Mouse (Mus musculus) embryonic facial prominence, embryonic 13.5 days (tissue): ENCODE data around the gene Thrap3. TPM values are rescaled to one million over a fixed set of nuclear protein-coding genes. Genes with fewer than 3 reads are reported as not detected.

Experiments used
- ATAC-seq: fragments of 200-750 bp; cut with Nextera tagmentation; 2 replicates; pipeline ENCODE4 v1.8.0; 2017; ENCODE audit warnings: low read depth; ENCODE audit not compliant: insufficient number of reproducible peaks, insufficient read depth, low FRiP score, low TSS enrichment
- H3K27ac ChIP-seq: fragments of 300-500 bp; sonication (generic); 2 replicates; pipeline ENCODE4 v1.5.1; 2015; ENCODE audit warnings: moderate library complexity, mild to moderate bottlenecking, inconsistent platforms
- H3K27me3 ChIP-seq: fragments of 300-500 bp; sonication (generic); 2 replicates; pipeline ENCODE4 v1.6.1; 2015; ENCODE audit warnings: mild to moderate bottlenecking, inconsistent platforms
- H3K36me3 ChIP-seq: fragments of 300-500 bp; sonication (generic); 2 replicates; pipeline ENCODE4 v1.6.1; 2015; ENCODE audit warnings: mild to moderate bottlenecking, inconsistent platforms
- H3K4me1 ChIP-seq: fragments of 300-500 bp; sonication (generic); 2 replicates; pipeline ENCODE4 v1.6.1; 2015; ENCODE audit warnings: inconsistent platforms
- H3K4me2 ChIP-seq: fragments of 300-500 bp; sonication (generic); 2 replicates; pipeline ENCODE4 v1.6.1; 2015; ENCODE audit warnings: moderate library complexity, mild to moderate bottlenecking, inconsistent platforms
- H3K4me3 ChIP-seq: fragments of 300-500 bp; sonication (generic); 2 replicates; pipeline ENCODE4 v1.5.1; 2015; ENCODE audit warnings: mild to moderate bottlenecking, inconsistent platforms
- H3K9ac ChIP-seq: fragments of 300-500 bp; sonication (generic); 2 replicates; pipeline ENCODE4 v1.6.1; 2015; ENCODE audit warnings: mild to moderate bottlenecking, inconsistent platforms
- H3K9me3 ChIP-seq: fragments of 300-500 bp; sonication (generic); 2 replicates; pipeline ENCODE4 v1.6.1; 2016; ENCODE audit warnings: inconsistent platforms
- WGBS: fragments of 180-500 bp; shearing (Covaris S2); methylation state at CpG from one replicate; pipeline ENCODE4 v1.1.7; 2015; ENCODE audit warnings: mixed read lengths; 5-methylcytosine and 5-hydroxymethylcytosine counted together
- polyA plus RNA-seq: library from polyadenylated mRNA; unstranded; fragments of >200 nt; fragmentation: Nextera tagmentation; extraction: Ambion mirVana; gene quantifications from 2 replicates; pipeline ENCODE4 v1.2.1, GENCODE M21; 2015

Gene Thrap3
- polyA plus RNA-seq, 1 experiment from 2014 or later: 262 TPM

- H3K27ac ChIP-seq: peak overlapping the region; percentile 77
- peaks cover 22% of the 10 kb centered on the region for H3K4me1 ChIP-seq
- H3K9ac ChIP-seq: peak overlapping the region; percentile 81
- peaks cover 24% of the 10 kb centered on the region for H3K36me3 ChIP-seq
- peak overlapping the region; percentile 88 for H3K4me2 ChIP-seq
- WGBS: under 1% methylated on average over 44 of the region's 44 CpGs
- H3K4me3 ChIP-seq: peak overlapping the region; percentile 54
- peak; percentile 90 for ATAC-seq
- no peaks in the 10 kb centered on the region for H3K27me3 ChIP-seq
- no peaks in the 10 kb centered on the region for H3K9me3 ChIP-seq
These were observed 40.0 kb downstream of the Thrap3 start for GRCm38 (mm10) chr4:126162544-126163066.

DNA sequence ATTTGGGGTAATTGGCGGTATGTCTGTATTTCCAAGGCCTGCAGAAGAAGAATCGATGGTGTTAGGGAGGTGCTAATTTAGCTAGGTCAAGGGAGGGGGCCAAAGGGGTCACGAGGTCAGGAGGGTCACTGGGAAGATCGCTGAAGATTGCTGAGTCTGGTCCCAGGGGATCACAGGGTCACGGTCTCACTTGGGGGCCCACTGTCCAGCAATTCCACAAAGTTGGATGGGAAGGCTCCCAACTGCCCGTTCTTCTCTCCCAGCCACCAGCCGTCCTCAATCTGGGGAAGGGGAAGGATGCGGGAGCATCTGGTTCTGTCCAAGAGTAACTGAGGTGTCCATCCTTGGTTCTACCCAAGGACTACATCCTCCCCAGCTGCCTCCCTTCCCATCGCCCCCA lies 40.6 kb downstream of the Thrap3 start:
- H3K36me3 ChIP-seq: peaks cover 27% of the 10 kb centered on the region
- no peaks in the 10 kb centered on the region for H3K9me3 ChIP-seq
- H3K4me3 ChIP-seq: peak overlapping the region; percentile 54
- no peaks in the 10 kb centered on the region for H3K27me3 ChIP-seq
- peak overlapping the region; percentile 77; the same call in 1 of the 2 replicates for H3K27ac ChIP-seq
- peak overlapping the region; percentile 81 for H3K9ac ChIP-seq
- peak overlapping the region; percentile 88 for H3K4me2 ChIP-seq
- WGBS: 40% methylated on average over 9 of the region's 9 CpGs
- no peak for ATAC-seq
- H3K4me1 ChIP-seq: peaks cover 22% of the 10 kb centered on the region

- Histone ChIP-seq H3K4me2 (peak overlapping the region; percentile 88; the same call in 1 of the 2 replicates), H3K4me3 (no peak overlapping the region), H3K4me1 (peaks cover 22% of the 10 kb centered on the region), H3K27ac (no peak overlapping the region), H3K9me3 (no peaks in the 10 kb centered on the region; the same call in 1 of the 2 replicates), H3K36me3 (peaks cover 26% of the 10 kb centered on the region), H3K27me3 (no peaks in the 10 kb centered on the region), H3K9ac (no peak overlapping the region)
- ATAC-seq: no peak
- WGBS: 87% methylated on average over 6 of the region's 6 CpGs
These were observed 41.1 kb downstream of the Thrap3 start for GRCm38 (mm10) chr4:126161456-126161855.

DNA sequence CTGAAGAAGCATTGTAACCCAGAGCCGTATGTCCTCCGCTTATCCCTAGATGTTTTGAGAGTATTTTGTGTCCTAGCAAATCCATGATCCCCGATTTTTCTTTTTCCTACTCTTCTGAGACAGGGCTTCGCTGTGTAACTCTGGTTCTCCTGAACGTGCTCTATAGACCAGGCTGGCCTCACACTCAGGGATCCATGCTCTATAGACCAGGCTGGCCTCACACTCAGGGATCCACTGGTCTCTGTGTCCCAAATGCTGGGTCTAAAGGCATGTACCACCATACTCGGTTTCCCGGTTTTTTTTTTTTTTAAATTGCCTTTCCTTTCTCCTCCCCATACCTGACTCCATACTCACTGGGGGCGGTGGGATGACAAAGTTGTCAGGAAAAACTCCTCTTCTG lies 41.6 kb downstream of the Thrap3 start:
- Histone ChIP-seq H3K4me1 (peaks cover 22% of the 10 kb centered on the region), H3K36me3 (peaks cover 22% of the 10 kb centered on the region), H3K4me2 (no peak overlapping the region), H3K9ac (no peak overlapping the region), H3K4me3 (no peak overlapping the region), H3K9me3 (no peaks in the 10 kb centered on the region; the same call in 1 of the 2 replicates), H3K27ac (no peak overlapping the region), H3K27me3 (no peaks in the 10 kb centered on the region)
- ATAC-seq: no peak
- WGBS: 91% methylated on average over 8 of the region's 8 CpGs

GRCm38 (mm10) chr4:126159455-126159854 lies 43.1 kb downstream of the Thrap3 start:
- WGBS: 76% methylated on average over 8 of the region's 8 CpGs
- Histone ChIP-seq H3K4me1 (peaks cover 27% of the 10 kb centered on the region), H3K27me3 (no peaks in the 10 kb centered on the region)

GRCm38 (mm10) chr4:126157562-126157961 lies 45.0 kb downstream of the Thrap3 start:
- H3K36me3 ChIP-seq: peaks cover 16% of the 10 kb centered on the region
- no peaks in the 10 kb centered on the region for H3K27me3 ChIP-seq
- no peak for ATAC-seq
- H3K4me3 ChIP-seq: no peak overlapping the region
- WGBS: 87% methylated on average over 6 of the region's 6 CpGs
- no peaks in the 10 kb centered on the region; the same call in 1 of the 2 replicates for H3K9me3 ChIP-seq
- H3K4me1 ChIP-seq: peaks cover 19% of the 10 kb centered on the region
- no peak overlapping the region for H3K27ac ChIP-seq
- no peak overlapping the region for H3K4me2 ChIP-seq
- H3K9ac ChIP-seq: no peak overlapping the region

More at GRCm38 (mm10) chr4:126159455-126159854, 43.1 kb downstream of the Thrap3 start:
- Histone ChIP-seq H3K4me3 (no peak overlapping the region), H3K36me3 (peaks cover 11% of the 10 kb centered on the region), H3K9ac (0 out of 2 replicates have a peak overlapping the region, but pooled peaks have one; percentile 32), H3K9me3 (no peaks in the 10 kb centered on the region; the same call in 1 of the 2 replicates), H3K4me2 (no peak overlapping the region), H3K27ac (no peak overlapping the region)
- ATAC-seq: no peak

DNA sequence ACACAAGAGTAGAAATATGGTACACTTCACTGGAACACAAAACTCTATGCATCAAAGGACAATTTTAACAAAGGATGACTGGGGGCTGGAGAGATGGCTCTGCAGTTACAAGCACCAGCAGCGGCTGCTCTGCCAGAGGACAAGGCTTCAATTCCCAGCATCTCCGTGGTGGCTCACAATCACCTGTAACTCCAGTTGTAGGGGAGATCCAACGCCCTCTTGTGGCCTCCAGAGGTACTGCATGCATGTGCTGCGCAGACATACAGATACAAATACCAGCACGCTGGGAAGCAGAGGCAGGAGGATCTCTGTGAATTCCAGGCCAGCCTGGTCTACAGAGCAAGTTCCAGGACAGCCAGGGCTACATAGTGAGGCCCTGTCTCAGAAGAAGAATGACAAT lies 45.9 kb downstream of the Thrap3 start:
- Histone ChIP-seq H3K4me2 (no peak overlapping the region), H3K9me3 (no peaks in the 10 kb centered on the region; the same call in 1 of the 2 replicates), H3K4me1 (peaks cover 20% of the 10 kb centered on the region), H3K27ac (peak overlapping the region; percentile 78; the same call in 1 of the 2 replicates), H3K4me3 (no peak overlapping the region), H3K36me3 (peaks cover 24% of the 10 kb centered on the region), H3K27me3 (no peaks in the 10 kb centered on the region), H3K9ac (no peak overlapping the region)
- no peak for ATAC-seq
- 63% methylated on average over 5 of the region's 5 CpGs for WGBS

DNA sequence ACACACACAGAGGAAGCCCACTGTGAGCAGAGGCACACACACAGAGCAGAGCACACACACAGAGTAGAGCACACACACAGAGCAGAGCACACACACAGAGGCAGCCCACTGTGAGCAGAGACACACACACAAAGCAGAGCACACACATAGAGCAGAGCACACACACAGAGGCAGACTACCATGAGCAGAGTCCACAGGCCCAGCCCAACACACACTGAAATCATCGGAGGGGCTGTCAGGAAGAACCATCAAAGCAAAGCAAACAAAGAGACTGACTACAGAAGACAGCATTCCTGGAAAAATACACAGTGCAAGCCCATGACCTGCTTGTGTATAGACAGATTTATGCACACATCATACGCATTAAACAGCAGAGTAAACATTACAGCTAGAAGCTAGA lies 46.7 kb downstream of the Thrap3 start:
- Histone ChIP-seq H3K9ac (no peak overlapping the region), H3K27me3 (no peaks in the 10 kb centered on the region), H3K36me3 (peaks cover 29% of the 10 kb centered on the region), H3K4me2 (no peak overlapping the region), H3K9me3 (no peaks in the 10 kb centered on the region; the same call in 1 of the 2 replicates), H3K4me3 (no peak overlapping the region), H3K27ac (peak overlapping the region; percentile 78), H3K4me1 (peaks cover 27% of the 10 kb centered on the region)
- ATAC-seq: no peak
- WGBS: 58% methylated on average over 2 of the region's 2 CpGs

DNA sequence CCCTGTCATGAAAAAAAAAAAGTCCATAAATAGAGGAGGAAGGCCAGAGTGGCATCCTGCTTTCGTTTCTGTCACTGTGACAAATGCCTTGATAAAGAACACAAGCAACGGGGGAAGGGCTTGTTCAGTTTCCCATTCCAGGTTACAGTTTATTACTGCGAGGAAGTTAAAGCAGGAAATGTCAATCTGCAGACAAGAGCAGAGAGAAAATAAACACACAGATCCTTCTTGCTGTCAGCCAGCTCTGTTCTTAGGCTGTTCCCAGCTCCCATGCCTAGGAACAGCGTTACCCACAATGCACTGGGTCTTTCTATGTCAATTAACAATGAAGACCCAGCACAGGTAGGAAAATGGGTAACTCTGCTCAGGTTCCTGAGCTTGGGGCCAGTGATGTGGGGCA lies 47.4 kb downstream of the Thrap3 start:
- WGBS: 38% methylated on average over 4 of the region's 4 CpGs
- ATAC-seq: no peak
- H3K4me3 ChIP-seq: no peak overlapping the region
- no peaks in the 10 kb centered on the region for H3K27me3 ChIP-seq
- H3K4me1 ChIP-seq: peaks cover 33% of the 10 kb centered on the region
- H3K27ac ChIP-seq: peak overlapping the region; percentile 78
- H3K9me3 ChIP-seq: no peaks in the 10 kb centered on the region; the same call in 1 of the 2 replicates
- H3K36me3 ChIP-seq: peaks cover 29% of the 10 kb centered on the region
- no peak overlapping the region for H3K4me2 ChIP-seq
- 0 out of 2 replicates have a peak overlapping the region, but pooled peaks have one; percentile 1 for H3K9ac ChIP-seq

GRCm38 (mm10) chr4:126152864-126153263 lies 49.7 kb downstream of the Thrap3 start:
- H3K9ac ChIP-seq: no peak overlapping the region
- H3K27ac ChIP-seq: no peak overlapping the region
- no peak overlapping the region for H3K4me3 ChIP-seq
- H3K4me2 ChIP-seq: no peak overlapping the region
- ATAC-seq: no peak
- peaks cover 35% of the 10 kb centered on the region for H3K36me3 ChIP-seq
- no peaks in the 10 kb centered on the region; the same call in 1 of the 2 replicates for H3K9me3 ChIP-seq
- H3K27me3 ChIP-seq: no peaks in the 10 kb centered on the region
- H3K4me1 ChIP-seq: peaks cover 45% of the 10 kb centered on the region
- WGBS: 65% methylated on average over 14 of the region's 14 CpGs

GRCm38 (mm10) chr4:126151701-126152440 lies 50.7 kb downstream of the Thrap3 start:
- WGBS: 80% methylated on average over 16 of the region's 16 CpGs
- Histone ChIP-seq H3K27me3 (no peaks in the 10 kb centered on the region), H3K4me2 (peak overlapping the region; percentile 98), H3K4me1 (peaks cover 52% of the 10 kb centered on the region), H3K36me3 (peaks cover 27% of the 10 kb centered on the region), H3K4me3 (no peak overlapping the region), H3K9ac (0 out of 2 replicates have a peak overlapping the region, but pooled peaks have one; percentile 60), H3K9me3 (no peaks in the 10 kb centered on the region; the same call in 1 of the 2 replicates), H3K27ac (peak overlapping the region; percentile 94; the same call in 1 of the 2 replicates)
- ATAC-seq: no peak
